Mouse (Mus musculus): ENCODE results near the gene Pex5. TPM values are rescaled to one million over a fixed set of nuclear protein-coding genes. Genes with fewer than 3 reads are reported as not detected.
A peak's percentile ranks its signal among the peaks of the same experiment; 100 is the strongest.

Gene Pex5
- polyA plus RNA-seq, 1 experiment: 53.7 TPM

DNA sequence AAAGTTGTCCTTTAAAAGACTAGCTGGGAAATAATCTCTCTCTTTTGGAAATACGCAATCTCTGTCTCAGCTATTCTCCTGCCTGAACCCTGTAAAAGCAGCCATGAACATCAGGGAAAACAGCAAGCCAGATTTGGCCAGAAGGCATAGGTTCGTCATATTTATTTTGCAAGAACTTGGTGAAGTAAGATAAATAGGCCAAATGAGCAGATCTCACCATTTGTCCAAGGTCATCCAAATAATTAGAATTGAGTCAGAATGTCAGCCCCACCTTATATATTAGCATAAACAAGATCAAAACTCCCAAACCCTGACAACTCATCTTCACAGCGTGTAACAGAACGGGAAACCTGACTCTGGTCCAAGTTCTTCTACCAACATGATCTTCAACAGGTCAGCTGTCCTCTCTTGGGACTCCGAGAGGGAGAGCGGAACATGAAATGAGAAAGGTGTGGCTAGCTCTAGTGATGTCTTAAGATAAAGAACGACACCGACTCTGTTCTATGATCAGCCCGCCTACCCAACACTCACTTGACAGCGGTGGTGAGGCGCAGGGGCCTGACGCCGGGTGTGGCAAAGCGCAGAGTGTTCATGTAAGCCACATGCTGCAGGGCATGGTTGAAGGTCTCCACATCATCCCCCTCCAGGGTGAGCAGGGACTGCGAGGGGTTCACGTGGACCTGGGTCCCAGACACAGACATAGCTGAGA, 34.2 kb upstream of the Pex5 start:
- no peak for TF ChIP-seq CTCF (IDR thresholded peaks at IDR 0.05; ENCODE audit: extremely low read depth, insufficient read depth, low read length)
- TF ChIP-seq POLR2A (IDR thresholded peaks at IDR 0.05; ENCODE audit: extremely low read depth, insufficient read depth, low read length): no peak
- Histone ChIP-seq H3K4me3 (ENCODE audit: insufficient read depth, low read length) (no peak overlapping the region), H3K4me1 (ENCODE audit: control insufficient read depth, insufficient read depth, low read length) (0 out of 2 replicates have a peak, but pooled peaks cover 2% of the 10 kb centered on the region), H3K27ac (ENCODE audit: insufficient read depth, low read length) (no peak overlapping the region)

DNA sequence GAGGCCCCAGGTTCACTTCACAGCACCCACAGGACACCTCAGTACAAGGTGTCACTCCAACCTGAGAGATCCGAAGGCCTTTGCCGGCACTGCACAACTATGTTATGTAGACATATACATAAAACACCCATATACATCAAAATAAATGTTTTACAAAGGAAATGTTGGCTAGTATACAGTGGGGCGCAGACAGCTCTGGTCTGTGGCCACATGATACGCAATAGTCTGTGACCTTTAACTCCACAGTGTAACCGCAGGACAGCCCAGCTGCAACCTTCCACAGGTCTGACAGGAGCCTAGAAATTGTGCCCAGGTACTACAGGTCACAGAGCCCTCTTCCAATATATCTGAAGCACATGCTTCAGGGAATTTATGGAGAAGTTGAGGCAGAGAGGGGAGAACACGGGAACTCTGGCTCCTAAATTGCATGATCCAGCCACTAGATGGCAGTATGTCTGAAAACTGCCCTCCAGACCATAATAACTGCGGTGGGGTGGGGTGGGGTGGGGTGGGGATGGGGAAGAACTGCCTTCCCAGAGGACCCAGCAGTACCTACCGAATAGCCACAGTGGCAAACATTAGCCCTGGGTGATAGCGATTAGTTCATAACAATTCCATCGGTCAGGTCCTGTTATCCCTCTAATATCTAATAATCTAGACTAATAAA, 33.5 kb upstream of the Pex5 start:
- H3K27ac ChIP-seq (ENCODE audit: insufficient read depth, low read length): no peak overlapping the region
- H3K4me1 ChIP-seq (ENCODE audit: control insufficient read depth, insufficient read depth, low read length): 0 out of 2 replicates have a peak, but pooled peaks cover 2% of the 10 kb centered on the region
- H3K4me3 ChIP-seq (ENCODE audit: insufficient read depth, low read length): no peak overlapping the region
- no peak for TF ChIP-seq POLR2A (IDR thresholded peaks at IDR 0.05; ENCODE audit: extremely low read depth, insufficient read depth, low read length)
- TF ChIP-seq CTCF (IDR thresholded peaks at IDR 0.05; ENCODE audit: extremely low read depth, insufficient read depth, low read length): peak; percentile 40

DNA sequence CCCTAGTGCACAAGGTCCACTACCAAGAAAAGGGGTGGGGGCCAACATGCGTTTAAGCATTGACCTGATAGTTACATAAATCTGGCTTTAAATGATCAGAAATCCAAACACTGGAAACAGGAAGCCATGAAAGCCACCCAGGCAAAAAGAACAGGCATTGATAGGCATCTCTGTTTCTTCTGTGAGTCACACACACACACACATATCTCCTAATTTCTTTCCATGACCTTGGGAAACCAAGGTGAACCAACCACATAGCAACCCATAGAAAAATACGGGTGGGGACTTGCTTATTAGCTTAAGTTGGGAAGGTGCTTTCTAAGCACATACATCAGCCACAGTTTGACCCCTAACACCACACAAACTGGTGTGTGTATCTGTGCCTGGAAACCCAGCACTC, 32.5 kb upstream of the Pex5 start:
- Histone ChIP-seq H3K27ac (ENCODE audit: insufficient read depth, low read length) (no peak overlapping the region), H3K4me3 (ENCODE audit: insufficient read depth, low read length) (no peak overlapping the region), H3K4me1 (ENCODE audit: control insufficient read depth, insufficient read depth, low read length) (0 out of 2 replicates have a peak, but pooled peaks cover 2% of the 10 kb centered on the region)
- TF ChIP-seq POLR2A (IDR thresholded peaks at IDR 0.05; ENCODE audit: extremely low read depth, insufficient read depth, low read length) (no peak), CTCF (IDR thresholded peaks at IDR 0.05; ENCODE audit: extremely low read depth, insufficient read depth, low read length) (no peak)

DNA sequence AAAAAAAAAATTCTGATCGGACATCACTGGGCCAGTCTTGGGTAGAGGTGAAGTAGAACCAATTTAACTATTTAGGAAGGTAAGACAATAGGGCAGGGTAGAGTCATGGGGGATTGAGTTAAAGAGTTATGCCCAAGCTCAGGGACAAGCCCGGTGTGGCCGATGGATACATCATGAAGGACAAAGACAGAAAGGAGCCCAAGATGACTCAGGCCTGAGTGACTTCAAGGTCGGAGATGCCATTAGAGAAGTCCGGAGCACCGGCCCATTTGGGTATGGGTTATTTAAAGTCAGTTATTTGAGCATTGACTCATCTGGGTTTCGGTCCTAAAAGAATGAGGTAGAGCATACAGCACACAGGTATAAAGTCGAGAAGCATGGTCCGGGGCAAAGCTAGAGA, 31.6 kb upstream of the Pex5 start:
- no peak for TF ChIP-seq CTCF (IDR thresholded peaks at IDR 0.05; ENCODE audit: extremely low read depth, insufficient read depth, low read length)
- TF ChIP-seq POLR2A (IDR thresholded peaks at IDR 0.05; ENCODE audit: extremely low read depth, insufficient read depth, low read length): no peak
- Histone ChIP-seq H3K4me3 (ENCODE audit: insufficient read depth, low read length) (no peak overlapping the region), H3K4me1 (ENCODE audit: control insufficient read depth, insufficient read depth, low read length) (no peaks in the 10 kb centered on the region), H3K27ac (ENCODE audit: insufficient read depth, low read length) (no peak overlapping the region)

DNA sequence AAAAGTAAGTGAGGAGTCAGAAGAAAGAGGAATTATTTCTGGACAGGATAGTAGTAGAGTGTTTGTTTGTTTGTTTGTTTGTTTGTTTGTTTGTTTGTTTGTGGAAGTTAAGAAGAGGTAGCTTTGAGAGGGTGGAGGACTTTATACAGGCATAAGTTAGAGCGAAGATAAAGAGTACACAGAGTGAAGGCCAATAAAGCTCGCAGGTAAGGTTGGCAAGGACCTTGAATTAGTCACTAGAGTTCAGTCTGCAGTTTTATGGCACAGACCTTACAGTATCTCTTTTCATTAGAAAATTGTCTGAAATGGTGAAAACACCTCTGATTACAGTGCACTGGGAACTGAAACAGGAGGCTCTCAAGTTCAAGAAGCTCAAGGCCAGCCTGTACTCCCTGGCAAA, 31.2 kb upstream of the Pex5 start:
- no peak overlapping the region for H3K27ac ChIP-seq (ENCODE audit: insufficient read depth, low read length)
- no peak for TF ChIP-seq POLR2A (IDR thresholded peaks at IDR 0.05; ENCODE audit: extremely low read depth, insufficient read depth, low read length)
- no peak for TF ChIP-seq CTCF (IDR thresholded peaks at IDR 0.05; ENCODE audit: extremely low read depth, insufficient read depth, low read length)
- H3K4me3 ChIP-seq (ENCODE audit: insufficient read depth, low read length): no peak overlapping the region
- H3K4me1 ChIP-seq (ENCODE audit: control insufficient read depth, insufficient read depth, low read length): no peaks in the 10 kb centered on the region

DNA sequence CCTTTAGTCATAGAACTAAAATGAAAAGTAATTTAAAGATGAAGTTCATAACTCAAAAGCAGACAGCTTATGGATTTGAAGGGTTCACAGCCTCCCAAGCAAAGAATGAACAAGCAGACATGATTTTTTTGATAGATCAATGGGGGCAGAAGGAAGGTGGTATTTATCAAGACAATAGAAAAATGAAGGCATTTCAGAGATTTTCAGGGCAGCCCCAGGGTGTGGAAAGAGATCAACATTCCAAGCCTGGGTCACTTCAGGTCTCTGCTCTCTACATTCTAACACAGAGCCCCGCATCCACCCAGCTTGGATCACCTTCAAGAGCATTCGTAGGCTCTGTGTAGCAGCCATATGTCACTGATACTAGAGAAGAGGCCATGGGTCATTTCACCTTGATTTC, 28.5 kb upstream of the Pex5 start:
- TF ChIP-seq POLR2A (IDR thresholded peaks at IDR 0.05; ENCODE audit: extremely low read depth, insufficient read depth, low read length) (no peak), CTCF (IDR thresholded peaks at IDR 0.05; ENCODE audit: extremely low read depth, insufficient read depth, low read length) (no peak)
- no peak overlapping the region for H3K27ac ChIP-seq (ENCODE audit: insufficient read depth, low read length)
- no peak overlapping the region for H3K4me3 ChIP-seq (ENCODE audit: insufficient read depth, low read length)
- H3K4me1 ChIP-seq (ENCODE audit: control insufficient read depth, insufficient read depth, low read length): no peaks in the 10 kb centered on the region

DNA sequence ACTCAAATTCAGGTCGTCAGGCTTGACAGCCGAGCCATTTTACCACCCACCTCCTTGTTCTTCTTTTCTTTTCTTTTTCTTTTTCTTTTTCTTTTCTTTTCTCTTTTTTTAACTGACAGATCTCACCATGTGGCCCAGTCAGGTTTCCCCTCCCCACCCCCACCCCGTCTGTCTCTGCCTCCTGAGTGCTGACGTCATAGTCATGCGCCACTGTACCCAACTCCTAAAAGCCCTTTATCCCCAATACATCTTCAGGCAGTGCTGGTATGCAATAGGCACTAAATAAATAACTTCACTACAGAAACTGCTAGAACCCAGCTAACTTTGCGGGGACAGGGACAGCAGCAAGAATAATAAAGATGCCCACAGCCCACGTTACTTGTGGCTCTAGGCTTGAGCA, 21.4 kb upstream of the Pex5 start:
- Histone ChIP-seq H3K4me3 (ENCODE audit: insufficient read depth, low read length) (no peak overlapping the region), H3K27ac (ENCODE audit: insufficient read depth, low read length) (no peak overlapping the region), H3K4me1 (ENCODE audit: control insufficient read depth, insufficient read depth, low read length) (no peaks in the 10 kb centered on the region)
- no peak for TF ChIP-seq POLR2A (IDR thresholded peaks at IDR 0.05; ENCODE audit: extremely low read depth, insufficient read depth, low read length)
- no peak for TF ChIP-seq CTCF (IDR thresholded peaks at IDR 0.05; ENCODE audit: extremely low read depth, insufficient read depth, low read length)

DNA sequence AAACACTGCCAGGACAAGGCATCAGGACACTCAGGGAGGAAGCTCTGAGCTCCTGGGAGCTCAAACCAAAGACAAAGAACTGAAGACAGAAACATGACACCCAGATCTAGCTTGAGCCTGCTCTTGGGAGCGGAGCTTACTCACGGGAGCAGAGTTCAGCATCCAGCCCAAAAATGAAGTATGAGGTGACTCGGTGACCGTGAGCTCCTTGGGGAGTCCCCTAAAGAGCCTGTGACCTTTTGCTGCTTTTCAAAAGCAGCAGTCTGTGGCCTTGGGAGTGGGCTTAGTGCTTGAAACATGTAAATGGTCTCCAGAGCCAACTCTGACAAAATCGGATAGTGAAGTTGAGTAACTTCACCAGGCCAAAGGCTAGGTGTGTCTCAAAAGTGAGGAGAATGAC, 20.3 kb upstream of the Pex5 start:
- no peaks in the 10 kb centered on the region for H3K4me1 ChIP-seq (ENCODE audit: control insufficient read depth, insufficient read depth, low read length)
- H3K27ac ChIP-seq (ENCODE audit: insufficient read depth, low read length): no peak overlapping the region
- TF ChIP-seq CTCF (IDR thresholded peaks at IDR 0.05; ENCODE audit: extremely low read depth, insufficient read depth, low read length): no peak
- no peak for TF ChIP-seq POLR2A (IDR thresholded peaks at IDR 0.05; ENCODE audit: extremely low read depth, insufficient read depth, low read length)
- no peak overlapping the region for H3K4me3 ChIP-seq (ENCODE audit: insufficient read depth, low read length)

DNA sequence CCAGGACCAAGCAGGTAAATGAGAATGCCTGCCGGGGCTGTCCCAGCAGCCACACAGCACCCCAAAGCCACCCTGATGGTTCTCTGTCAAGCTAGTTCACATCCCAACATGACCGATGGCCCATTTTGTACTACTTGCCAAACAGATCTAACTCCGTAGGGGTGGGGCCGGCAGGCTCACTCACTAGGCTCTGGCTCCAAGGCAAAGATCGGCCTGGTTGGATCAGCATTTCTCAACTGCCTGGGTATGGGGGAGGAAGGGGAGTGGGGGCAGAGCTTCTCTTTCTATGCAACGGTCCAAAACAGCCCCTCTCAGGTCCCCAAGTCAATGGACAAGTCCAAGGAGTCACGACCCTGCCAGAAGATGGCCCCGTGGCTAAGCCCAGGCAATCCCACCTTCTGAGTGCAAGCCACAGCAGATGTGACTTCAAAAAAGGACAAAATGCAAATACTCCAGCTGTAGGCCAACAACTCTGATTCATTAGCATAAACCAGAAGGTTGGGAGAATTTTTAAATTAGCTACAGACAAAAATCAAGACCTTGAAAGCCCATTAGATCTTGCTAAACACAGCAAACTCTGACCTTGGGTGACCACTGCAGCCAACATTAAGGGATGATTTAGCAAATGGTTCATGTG, 18.9 kb upstream of the Pex5 start:
- H3K27ac ChIP-seq (ENCODE audit: insufficient read depth, low read length): no peak overlapping the region
- no peaks in the 10 kb centered on the region; the same call in 1 of the 2 replicates for H3K4me1 ChIP-seq (ENCODE audit: control insufficient read depth, insufficient read depth, low read length)
- no peak overlapping the region for H3K4me3 ChIP-seq (ENCODE audit: insufficient read depth, low read length)
- TF ChIP-seq CTCF (IDR thresholded peaks at IDR 0.05; ENCODE audit: extremely low read depth, insufficient read depth, low read length) (no peak), POLR2A (IDR thresholded peaks at IDR 0.05; ENCODE audit: extremely low read depth, insufficient read depth, low read length) (no peak)

All from cortical plate, adult 2 months (tissue).